Mouse (Mus musculus): ENCODE data around the gene Lsm4.

DNA sequence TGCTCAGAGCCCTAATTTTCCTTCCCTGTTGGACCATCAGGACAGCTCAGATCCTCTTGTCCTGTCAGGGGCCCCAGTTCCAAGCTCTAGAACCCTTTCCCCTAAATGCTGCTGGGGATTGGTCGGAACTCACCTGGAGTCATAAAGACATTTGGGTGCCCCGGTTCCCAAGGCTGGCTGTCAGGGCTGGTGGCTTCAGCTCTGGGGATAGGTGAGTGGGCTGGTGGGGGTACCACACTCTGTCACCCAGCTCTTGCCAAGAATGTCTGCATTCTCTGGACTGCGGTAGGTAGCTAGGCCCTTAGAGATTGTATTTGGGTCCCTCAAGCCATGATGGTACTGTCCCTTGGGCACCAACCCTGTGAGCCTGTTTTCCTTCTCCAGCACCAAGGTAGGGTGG is 30.2 kb downstream of the Lsm4 start, which contains the start of gene Iqcn:
- TF ChIP-seq GATA1 (IDR thresholded peaks at IDR 0.05; ENCODE audit: low read length): no peak
- no peak for TF ChIP-seq TAL1 (IDR thresholded peaks at IDR 0.05; ENCODE audit: low read length)
